Mouse (Mus musculus) neural tube, embryonic 14.5 days (tissue): ENCODE measurements at regions not wholly inside any gene's neighbourhood (a gene's known extent, or its start where the extent isn't known, plus 50 kb on each side); places are given as distances from the start of the nearest gene placed in this dataset.

Experiments
- ATAC-seq: fragments of 200-750 bp; cut with Nextera tagmentation; 2 replicates; pipeline ENCODE4 v1.8.0; 2017; ENCODE audit warnings: low read depth, mild to moderate bottlenecking, moderate TSS enrichment, moderate library complexity
- H3K27ac ChIP-seq: fragments of 300-500 bp; sonication (generic); 2 replicates; pipeline ENCODE4 v1.5.1; 2014; ENCODE audit warnings: low read depth, mild to moderate bottlenecking, control low read depth, low read length, moderate library complexity, mixed read lengths
- H3K27me3 ChIP-seq: fragments of 300-500 bp; sonication (generic); 2 replicates; pipeline ENCODE4 v1.6.1; 2014; ENCODE audit warnings: low read length; ENCODE audit not compliant: control insufficient read depth, insufficient read depth
- H3K36me3 ChIP-seq: fragments of 300-500 bp; sonication (generic); 2 replicates; pipeline ENCODE4 v1.6.1; 2014; ENCODE audit warnings: low read length, mixed read lengths; ENCODE audit not compliant: control insufficient read depth, insufficient read depth
- H3K4me1 ChIP-seq: fragments of 300-500 bp; sonication (generic); 2 replicates; pipeline ENCODE4 v1.6.1; 2014; ENCODE audit warnings: low read length; ENCODE audit not compliant: control insufficient read depth, insufficient read depth
- H3K4me2 ChIP-seq: fragments of 300-500 bp; sonication (generic); 2 replicates; pipeline ENCODE4 v1.6.1; 2014; ENCODE audit warnings: mild to moderate bottlenecking, low read depth, low read length, control low read depth
- H3K4me3 ChIP-seq: fragments of 300-500 bp; sonication (generic); 2 replicates; pipeline ENCODE4 v1.5.1; 2014; ENCODE audit warnings: low read depth, low read length, control low read depth, mixed read lengths
- H3K9ac ChIP-seq: fragments of 300-500 bp; sonication (generic); replicated peaks from 2 replicates; pipeline ENCODE4 v1.6.1; 2014; ENCODE audit warnings: low read depth, mild to moderate bottlenecking, control low read depth, low read length, mixed read lengths
- H3K9me3 ChIP-seq: fragments of 300-500 bp; sonication (generic); 2 replicates; pipeline ENCODE4 v1.6.1; 2016; ENCODE audit warnings: low read length; ENCODE audit not compliant: control insufficient read depth
- WGBS: fragments of 180-500 bp; shearing (Covaris S2); extraction: QIAGEN DNeasy Blood & Tissue Kit; methylation state at CpG from one replicate; pipeline ENCODE4 v1.1.7; 2014; 5-methylcytosine and 5-hydroxymethylcytosine counted together

DNA sequence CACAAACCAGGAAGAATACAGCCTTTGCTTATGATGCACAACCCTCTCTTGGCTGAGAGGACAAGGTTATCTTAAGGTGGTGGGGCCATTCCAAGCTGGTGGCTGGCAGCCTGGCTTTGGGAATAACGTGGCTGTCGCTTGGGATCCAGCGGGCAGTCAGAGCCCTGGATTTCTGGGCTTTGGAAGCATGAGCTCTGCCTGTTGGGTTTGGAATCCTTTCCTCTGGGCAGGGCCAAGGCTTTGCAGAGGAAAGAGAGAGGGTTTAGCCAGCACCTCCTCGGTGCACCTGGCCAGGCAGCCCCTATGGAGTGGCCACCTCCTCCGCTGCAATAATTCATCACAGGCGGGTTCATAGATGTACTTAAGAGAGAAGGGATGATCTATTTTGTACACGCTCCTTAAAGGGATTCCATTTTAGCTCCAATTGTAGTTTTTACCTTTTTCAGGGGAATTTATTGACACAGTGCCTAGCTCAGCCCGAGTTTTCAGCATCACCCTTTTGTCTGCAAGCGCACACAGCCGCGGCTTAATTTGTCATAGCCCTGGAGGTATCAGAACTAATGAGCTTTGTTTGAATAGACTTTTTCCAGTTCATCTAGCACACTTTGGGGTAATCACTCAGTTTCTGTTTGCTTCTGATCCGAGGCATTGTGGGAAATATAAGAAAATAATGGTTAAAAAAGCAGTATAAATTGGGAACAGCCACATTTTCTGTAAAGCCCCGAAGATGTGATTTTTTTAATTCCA lies 135.5 kb upstream of the Zfp507 start:
- no peaks in the 10 kb centered on the region for H3K36me3 ChIP-seq
- ATAC-seq, result no peak
- H3K27ac ChIP-seq, result no peak overlapping the region
- no peaks in the 10 kb centered on the region for H3K27me3 ChIP-seq
- H3K4me2 ChIP-seq, result no peak overlapping the region
- H3K4me3 ChIP-seq, result no peak overlapping the region
- no peaks in the 10 kb centered on the region for H3K9me3 ChIP-seq
- 47% methylated on average over 13 of the region's 13 CpGs for WGBS
- no peaks in the 10 kb centered on the region for H3K4me1 ChIP-seq
- no peak overlapping the region for H3K9ac ChIP-seq

DNA sequence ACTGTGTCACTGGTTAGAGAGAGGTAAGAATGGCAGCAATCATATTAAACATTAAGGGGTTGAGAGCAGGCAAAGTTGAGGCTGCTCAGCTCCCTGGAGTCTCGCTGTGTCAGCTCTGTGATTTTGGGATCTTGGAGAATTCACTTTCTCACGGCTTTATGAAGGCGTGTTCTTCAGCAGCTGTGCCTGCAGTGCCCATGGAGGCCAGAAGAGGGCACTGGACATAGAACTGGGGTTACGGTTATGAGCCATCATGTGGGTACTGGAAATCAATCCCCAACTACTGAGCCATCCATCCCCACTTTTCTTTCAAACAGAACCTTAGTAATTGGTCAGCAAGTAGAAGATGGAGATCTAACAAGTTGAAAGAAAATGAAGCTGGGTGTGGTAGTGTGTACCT lies 123.9 kb upstream of the Zfp507 start:
- WGBS, result 95% methylated on average over 4 of the region's 4 CpGs
- Histone ChIP-seq H3K4me2 (no peak overlapping the region), H3K36me3 (no peaks in the 10 kb centered on the region), H3K4me1 (0 out of 2 replicates have a peak, but pooled peaks cover 3% of the 10 kb centered on the region), H3K9me3 (no peaks in the 10 kb centered on the region), H3K27ac (no peak overlapping the region), H3K27me3 (no peaks in the 10 kb centered on the region), H3K4me3 (no peak overlapping the region), H3K9ac (no peak overlapping the region)
- no peak for ATAC-seq

DNA sequence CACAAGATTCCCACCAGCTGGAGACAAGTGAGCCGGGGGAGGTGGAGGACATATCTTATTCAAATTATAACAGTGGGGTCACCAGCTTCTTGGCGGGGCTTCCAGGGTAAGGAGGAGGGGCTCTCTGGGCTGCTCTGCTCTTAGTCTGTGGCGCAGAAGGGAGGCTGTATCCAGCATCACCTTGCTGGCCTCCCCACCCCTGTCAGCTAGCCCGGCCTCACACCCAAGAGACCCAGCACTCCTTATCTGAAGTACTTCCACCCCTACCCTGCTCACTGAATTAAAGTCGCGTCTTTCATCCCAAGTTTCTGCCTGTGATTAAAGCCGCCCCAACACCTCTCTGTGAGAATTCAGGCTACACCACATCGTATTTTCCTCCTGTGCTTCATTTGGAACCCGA lies 119.8 kb upstream of the Zfp507 start:
- H3K9ac ChIP-seq, result no peak overlapping the region
- no peaks in the 10 kb centered on the region for H3K36me3 ChIP-seq
- H3K9me3 ChIP-seq, result no peaks in the 10 kb centered on the region
- no peak overlapping the region for H3K4me2 ChIP-seq
- H3K27ac ChIP-seq, result no peak overlapping the region
- no peak for ATAC-seq
- no peaks in the 10 kb centered on the region for H3K27me3 ChIP-seq
- 39% methylated on average over 9 of the region's 9 CpGs for WGBS
- no peak overlapping the region for H3K4me3 ChIP-seq
- 0 out of 2 replicates have a peak, but pooled peaks cover 11% of the 10 kb centered on the region for H3K4me1 ChIP-seq

DNA sequence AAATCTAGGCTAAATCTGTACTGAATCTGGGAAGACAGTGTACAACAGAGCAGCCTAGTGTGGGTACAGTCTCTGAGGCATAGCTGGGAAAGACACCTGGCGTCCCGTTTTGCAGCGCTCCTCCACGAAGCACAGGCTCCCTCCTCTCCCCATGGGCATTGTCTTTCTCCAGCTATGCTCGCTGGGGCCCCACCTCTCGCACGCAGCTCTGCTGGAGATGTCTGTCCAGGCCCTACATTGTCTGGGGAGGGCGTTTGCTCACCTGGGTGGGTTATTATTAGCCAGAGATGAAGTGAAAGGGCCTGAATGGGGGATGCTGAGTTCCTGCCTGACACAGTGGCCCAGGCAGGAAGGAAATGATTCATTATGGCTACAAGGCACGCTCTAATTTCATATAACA lies 118.1 kb upstream of the Zfp507 start:
- WGBS, result 32% methylated on average over 9 of the region's 9 CpGs
- ATAC-seq, result no peak

DNA sequence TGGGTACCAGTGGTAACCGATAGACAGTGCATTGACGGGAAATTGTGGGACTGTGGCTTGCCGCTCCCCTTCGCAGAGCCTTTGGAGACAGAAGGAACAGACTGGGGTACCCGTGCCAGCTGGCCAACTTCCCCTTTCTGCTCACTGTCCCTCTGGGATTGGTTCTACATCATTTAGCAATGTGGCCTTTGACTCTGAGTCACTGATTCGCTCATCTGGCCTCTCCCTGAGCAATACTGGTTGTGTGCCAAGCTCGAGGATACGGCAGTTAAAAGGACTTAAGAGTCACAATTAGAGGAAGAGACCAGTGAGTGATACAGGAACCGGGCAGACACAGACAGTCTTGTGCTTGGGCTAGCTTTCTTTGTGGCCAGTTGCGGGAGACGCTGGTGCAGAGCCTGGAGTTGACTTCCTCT lies 117.4 kb upstream of the Zfp507 start:
- Histone ChIP-seq H3K4me2 (no peak overlapping the region), H3K36me3 (no peaks in the 10 kb centered on the region), H3K9me3 (no peaks in the 10 kb centered on the region), H3K4me1 (0 out of 2 replicates have a peak, but pooled peaks cover 11% of the 10 kb centered on the region), H3K4me3 (no peak overlapping the region), H3K27ac (no peak overlapping the region), H3K9ac (no peak overlapping the region), H3K27me3 (no peaks in the 10 kb centered on the region)
- WGBS, result 48% methylated on average over 11 of the region's 11 CpGs
- peak; percentile 54 for ATAC-seq

More for the DNA sequence above, 118.1 kb upstream of the Zfp507 start:
- Histone ChIP-seq H3K27ac (no peak overlapping the region), H3K9ac (no peak overlapping the region), H3K9me3 (no peaks in the 10 kb centered on the region), H3K4me2 (no peak overlapping the region), H3K4me1 (0 out of 2 replicates have a peak, but pooled peaks cover 11% of the 10 kb centered on the region), H3K4me3 (no peak overlapping the region), H3K36me3 (no peaks in the 10 kb centered on the region), H3K27me3 (no peaks in the 10 kb centered on the region)

DNA sequence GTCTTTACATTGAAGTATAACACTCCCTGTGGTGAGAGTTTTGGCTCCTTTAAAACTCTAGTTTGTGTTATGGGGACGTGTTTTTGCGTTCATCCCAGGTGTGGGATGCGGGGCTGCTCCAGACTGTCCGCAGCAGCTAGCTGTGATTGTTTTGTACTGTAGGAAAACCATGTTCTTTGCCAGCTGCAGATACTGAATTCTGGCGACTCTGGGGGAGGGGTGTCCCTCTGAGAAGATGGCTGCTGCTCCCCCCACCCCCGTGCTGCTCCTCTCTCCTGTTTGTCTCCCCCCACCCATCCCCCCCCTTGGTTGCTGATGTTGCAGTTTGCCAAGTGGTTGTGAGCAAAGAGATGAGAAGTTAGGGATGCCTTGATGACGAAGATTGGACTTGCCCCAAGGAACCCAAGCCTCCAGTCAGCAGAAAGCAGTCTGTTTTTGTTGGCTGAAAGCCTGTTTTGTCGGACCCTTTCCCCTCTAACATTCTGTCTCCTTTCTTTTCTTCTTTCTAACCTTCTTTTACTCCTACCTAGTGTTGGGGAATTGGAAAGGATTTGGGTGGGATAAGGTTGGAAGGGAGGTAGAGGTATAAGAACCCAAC lies 107.4 kb upstream of the Zfp507 start:
- H3K36me3 ChIP-seq, result no peaks in the 10 kb centered on the region
- H3K27ac ChIP-seq, result no peak overlapping the region
- no peaks in the 10 kb centered on the region for H3K9me3 ChIP-seq
- H3K4me1 ChIP-seq, result no peaks in the 10 kb centered on the region
- WGBS, result 68% methylated on average over 8 of the region's 8 CpGs
- H3K9ac ChIP-seq, result no peak overlapping the region
- no peak for ATAC-seq
- no peak overlapping the region for H3K4me2 ChIP-seq
- H3K4me3 ChIP-seq, result no peak overlapping the region
- no peaks in the 10 kb centered on the region for H3K27me3 ChIP-seq

DNA sequence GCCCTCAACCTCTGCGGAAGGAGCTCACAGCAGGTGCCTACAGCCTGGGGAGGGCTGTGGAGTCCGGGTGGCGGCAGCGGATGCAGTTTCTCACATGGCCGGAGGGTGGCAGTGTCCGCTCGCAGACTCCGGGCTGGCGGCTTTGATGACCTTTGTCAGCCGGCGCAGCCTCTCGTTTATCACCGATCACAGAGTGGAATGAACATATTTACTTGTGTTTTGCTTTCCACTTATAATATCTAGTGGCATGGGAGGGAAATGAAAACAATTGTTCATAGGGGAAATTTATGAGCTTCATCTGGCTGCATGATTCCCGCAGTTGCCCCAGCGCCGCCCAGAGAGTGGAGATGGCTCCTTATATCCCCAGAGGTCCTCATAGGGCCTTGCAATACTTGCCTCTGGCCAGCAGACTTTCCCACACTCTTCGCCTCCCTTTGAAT lies 99.2 kb upstream of the Zfp507 start:
- H3K36me3 ChIP-seq, result no peaks in the 10 kb centered on the region
- 0 out of 2 replicates have a peak overlapping the region, but pooled peaks have one; percentile 17 for H3K27ac ChIP-seq
- no peaks in the 10 kb centered on the region for H3K27me3 ChIP-seq
- ATAC-seq, result peak; percentile 54
- H3K9me3 ChIP-seq, result no peaks in the 10 kb centered on the region
- no peak overlapping the region for H3K4me3 ChIP-seq
- H3K4me2 ChIP-seq, result peak overlapping the region; percentile 36; the same call in 1 of the 2 replicates
- H3K9ac ChIP-seq, result no peak overlapping the region
- 1% methylated on average over 17 of the region's 17 CpGs for WGBS
- H3K4me1 ChIP-seq, result no peaks in the 10 kb centered on the region; the same call in 1 of the 2 replicates

DNA sequence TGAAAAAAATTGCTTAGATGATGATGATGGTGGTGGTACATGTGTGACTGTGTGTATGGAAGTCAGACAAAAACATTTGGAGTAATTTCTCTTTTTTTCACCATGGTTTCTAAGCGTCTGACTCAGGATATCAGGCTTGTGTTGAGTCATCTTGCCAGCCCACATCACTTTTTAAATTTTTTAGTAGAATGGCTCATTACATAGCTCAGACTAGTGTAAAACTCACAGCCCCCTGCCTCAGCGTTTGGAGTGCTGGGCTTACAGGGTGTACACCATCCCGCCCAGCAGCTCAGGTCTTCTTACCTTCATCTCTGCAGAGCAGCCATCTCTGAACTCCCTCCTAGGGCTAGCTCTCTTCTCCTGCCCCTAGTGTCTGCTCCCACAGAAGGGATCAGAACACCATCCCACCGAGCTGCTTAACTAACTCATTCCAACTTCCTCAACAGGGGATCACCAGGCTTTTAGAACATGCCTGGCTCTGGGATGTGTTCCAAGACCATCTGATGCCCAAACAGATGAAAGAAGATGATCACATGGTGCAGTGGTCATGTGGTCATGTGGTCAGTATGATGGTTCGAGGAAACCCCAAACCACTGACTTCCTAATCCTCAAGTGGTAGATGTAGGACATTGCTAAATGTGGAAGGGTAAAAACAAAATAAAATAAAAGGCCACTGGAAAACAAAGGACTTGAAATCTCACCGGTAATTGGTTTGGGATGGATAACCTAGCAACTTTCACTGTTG lies 96.1 kb upstream of the Zfp507 start:
- H3K4me3 ChIP-seq, result no peak overlapping the region
- no peaks in the 10 kb centered on the region for H3K36me3 ChIP-seq
- H3K27me3 ChIP-seq, result no peaks in the 10 kb centered on the region
- 91% methylated on average over 6 of the region's 6 CpGs for WGBS
- H3K9ac ChIP-seq, result no peak overlapping the region
- no peak overlapping the region for H3K27ac ChIP-seq
- no peaks in the 10 kb centered on the region; the same call in 1 of the 2 replicates for H3K4me1 ChIP-seq
- H3K9me3 ChIP-seq, result no peaks in the 10 kb centered on the region
- no peak overlapping the region for H3K4me2 ChIP-seq
- ATAC-seq, result no peak

DNA sequence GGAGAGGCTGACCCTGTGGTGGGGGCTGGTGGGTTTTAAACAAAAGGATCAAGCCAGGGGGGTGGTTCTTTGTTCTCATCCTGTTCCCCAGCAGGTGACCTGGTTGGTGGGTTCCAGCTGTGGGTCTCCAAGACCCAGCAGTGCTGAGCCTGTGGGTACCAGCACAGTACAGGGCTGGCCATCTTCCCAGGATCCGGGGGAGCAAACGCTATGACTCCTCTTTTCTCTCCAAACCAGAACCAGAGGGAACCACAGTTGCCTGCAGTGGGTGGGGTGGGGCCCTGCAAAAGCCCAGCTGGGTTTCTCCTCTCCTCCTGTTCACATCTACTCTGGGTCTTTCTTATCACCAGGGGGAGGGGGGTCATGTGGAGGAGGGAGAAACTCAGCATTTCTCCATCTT lies 90.5 kb upstream of the Zfp507 start:
- no peak overlapping the region for H3K27ac ChIP-seq
- H3K4me2 ChIP-seq, result no peak overlapping the region
- no peak for ATAC-seq
- no peak overlapping the region for H3K9ac ChIP-seq
- no peaks in the 10 kb centered on the region for H3K36me3 ChIP-seq
- H3K4me3 ChIP-seq, result no peak overlapping the region
- H3K9me3 ChIP-seq, result no peaks in the 10 kb centered on the region
- no peaks in the 10 kb centered on the region for H3K4me1 ChIP-seq
- no peaks in the 10 kb centered on the region for H3K27me3 ChIP-seq
- 36% methylated on average over 2 of the region's 2 CpGs for WGBS
